Mouse (Mus musculus) granulocyte monocyte progenitor cell, adult 5-6 weeks (primary cell): ENCODE results near the gene Dph5. TPM values are rescaled to one million over a fixed set of nuclear protein-coding genes. Genes with fewer than 3 reads are reported as not detected.
"Not testable (repeated sequence)": the region's sequence is repeated elsewhere in the genome, so short reads cannot be mapped to it uniquely, and the experiment has no call there.

ENCODE experiments used
- ATAC-seq: replicated peaks from 2 replicates; pipeline ENCODE4 v1.8.0; 2016; ENCODE audit warnings: mild to moderate bottlenecking, moderate TSS enrichment, inconsistent platforms; ENCODE audit not compliant: poor library complexity, severe bottlenecking
- total RNA-seq, 2 experiments: library from RNA; stranded (forward) in 1 of 2; stranded (reverse) in 1 of 2; fragments of 200-712, 200-1000 nt in 1 of 2; fragments of >200 nt in 1 of 2; fragmentation: Nextera tagmentation in 1 of 2; gene quantifications; 2 replicates each; pipeline ENCODE4 v1.2.3; 2014 to 2017

The Dph5 gene
- total RNA-seq (2014; fragmentation: Nextera tagmentation): 30.6 and 36.2 TPM in 2 replicates
- total RNA-seq (2017): 50.4 and 58.8 TPM in 2 replicates

- ATAC-seq: peak; percentile 95
Measured at GRCm38 (mm10) chr3:115887427-115888309, at the start of gene Dph5. TSS of gene Dph5 (plus strand) at chr3:115887837.

- no peak for ATAC-seq
Measured at GRCm38 (mm10) chr3:115844566-115844965, 43.1 kb upstream of the Dph5 start.

GRCm38 (mm10) chr3:115845032-115845618 lies 42.5 kb upstream of the Dph5 start:
- no peak for ATAC-seq

- ATAC-seq: peak; percentile 48
Measured at GRCm38 (mm10) chr3:115845724-115846123, 41.9 kb upstream of the Dph5 start.

- ATAC-seq: peak; percentile 92
Measured at GRCm38 (mm10) chr3:115846153-115846552, 41.5 kb upstream of the Dph5 start.

GRCm38 (mm10) chr3:115848686-115849480 lies 38.8 kb upstream of the Dph5 start:
- ATAC-seq: peak; percentile 46

GRCm38 (mm10) chr3:115850946-115851345 lies 36.7 kb upstream of the Dph5 start:
- ATAC-seq: no peak

- no peak for ATAC-seq
Measured at GRCm38 (mm10) chr3:115854672-115855191, 32.9 kb upstream of the Dph5 start.

GRCm38 (mm10) chr3:115855576-115855975 lies 32.1 kb upstream of the Dph5 start:
- ATAC-seq: no peak

- no peak for ATAC-seq
Measured at GRCm38 (mm10) chr3:115856484-115857022, 31.1 kb upstream of the Dph5 start.

- ATAC-seq: no peak
Measured at GRCm38 (mm10) chr3:115857436-115857835, 30.2 kb upstream of the Dph5 start.

- no peak for ATAC-seq
Measured at GRCm38 (mm10) chr3:115858822-115859221, 28.8 kb upstream of the Dph5 start.

- ATAC-seq: not testable (repeated sequence)
Measured at GRCm38 (mm10) chr3:115860780-115861179, 26.9 kb upstream of the Dph5 start.

GRCm38 (mm10) chr3:115863487-115863886 lies 24.1 kb upstream of the Dph5 start:
- ATAC-seq: no peak

- ATAC-seq: no peak
Measured at GRCm38 (mm10) chr3:115867150-115867549, 20.5 kb upstream of the Dph5 start.

- ATAC-seq: no peak
Measured at GRCm38 (mm10) chr3:115867901-115868300, 19.7 kb upstream of the Dph5 start.

- ATAC-seq: no peak
Measured at GRCm38 (mm10) chr3:115869360-115869759, 18.3 kb upstream of the Dph5 start.

- no peak for ATAC-seq
Measured at GRCm38 (mm10) chr3:115875551-115875950, 12.1 kb upstream of the Dph5 start.

GRCm38 (mm10) chr3:115877133-115877532 lies 10.5 kb upstream of the Dph5 start:
- no peak for ATAC-seq

GRCm38 (mm10) chr3:115884086-115884485 lies 3.6 kb upstream of the Dph5 start:
- no peak for ATAC-seq
